Mouse (Mus musculus): ENCODE measurements around the gene Esyt1. TPM values are rescaled to one million over a fixed set of nuclear protein-coding genes. Genes with fewer than 3 reads are reported as not detected.

Esyt1 gene
- polyA plus RNA-seq, 1 experiment from 2014 or later, result 17.8 TPM

- H3K4me3 ChIP-seq (ENCODE audit: control insufficient read depth in 1 of 2, insufficient read depth in 1 of 2, low read depth in 1 of 2, low read length in 2 of 2), result no peak overlapping the region
- H3K27me3 ChIP-seq (ENCODE audit: control insufficient read depth, insufficient read depth, low read length), result no peaks in the 10 kb centered on the region
- no peak overlapping the region for H3K27ac ChIP-seq (replicated peaks in 1 of 2; ENCODE audit: control insufficient read depth in 1 of 2, insufficient read depth in 1 of 2, low read depth in 2 of 2, low read length in 2 of 2)
- H3K9me3 ChIP-seq (ENCODE audit: control insufficient read depth, low read length), result no peaks in the 10 kb centered on the region
- H3K4me2 ChIP-seq (ENCODE audit: low read length), result no peak overlapping the region
- peaks cover 5 to 8% of the 10 kb centered on the region in 2 experiments; a peak in 3 of 4 replicates for H3K4me1 ChIP-seq (ENCODE audit: control insufficient read depth in 2 of 2, insufficient read depth in 2 of 2, low read length in 2 of 2)
- no peak overlapping the region for H3K9ac ChIP-seq (ENCODE audit: low read length)
- WGBS, result 85% methylated on average over 16 of the region's 16 CpGs
- peaks cover 67% of the 10 kb centered on the region for H3K36me3 ChIP-seq (ENCODE audit: control insufficient read depth, insufficient read depth, low read length)
- no peak for ATAC-seq (ENCODE audit: insufficient number of reproducible peaks, insufficient read depth, low FRiP score, low read depth)
Measured at GRCm38 (mm10) chr10:128520591-128520990, 5.1 kb downstream of the Esyt1 start.

GRCm38 (mm10) chr10:128518833-128519232 lies 6.8 kb downstream of the Esyt1 start:
- H3K9me3 ChIP-seq (ENCODE audit: control insufficient read depth, low read length), result no peaks in the 10 kb centered on the region
- no peak for ATAC-seq (ENCODE audit: insufficient number of reproducible peaks, insufficient read depth, low FRiP score, low read depth)
- no peak overlapping the region for H3K4me2 ChIP-seq (ENCODE audit: low read length)
- 75% methylated on average over 7 of the region's 7 CpGs for WGBS
- no peaks in the 10 kb centered on the region for H3K27me3 ChIP-seq (ENCODE audit: control insufficient read depth, insufficient read depth, low read length)
- peaks cover 77% of the 10 kb centered on the region for H3K36me3 ChIP-seq (ENCODE audit: control insufficient read depth, insufficient read depth, low read length)
- no peak overlapping the region for H3K9ac ChIP-seq (ENCODE audit: low read length)
- no peaks in the 10 kb centered on the region for H3K4me1 ChIP-seq (ENCODE audit: control insufficient read depth in 2 of 2, insufficient read depth in 2 of 2, low read length in 2 of 2)
- H3K4me3 ChIP-seq (ENCODE audit: control insufficient read depth in 1 of 2, insufficient read depth in 1 of 2, low read depth in 1 of 2, low read length in 2 of 2), result no peak overlapping the region
- no peak overlapping the region for H3K27ac ChIP-seq (replicated peaks in 1 of 2; ENCODE audit: control insufficient read depth in 1 of 2, insufficient read depth in 1 of 2, low read depth in 2 of 2, low read length in 2 of 2)

GRCm38 (mm10) chr10:128516677-128517076 lies 9.0 kb downstream of the Esyt1 start:
- no peak for ATAC-seq (ENCODE audit: insufficient number of reproducible peaks, insufficient read depth, low FRiP score, low read depth)
- H3K9me3 ChIP-seq (ENCODE audit: control insufficient read depth, low read length), result no peaks in the 10 kb centered on the region
- H3K4me1 ChIP-seq (ENCODE audit: control insufficient read depth in 2 of 2, insufficient read depth in 2 of 2, low read length in 2 of 2), result no peaks in the 10 kb centered on the region
- H3K36me3 ChIP-seq (ENCODE audit: control insufficient read depth, insufficient read depth, low read length), result peaks cover 91% of the 10 kb centered on the region
- WGBS, result 37% methylated on average over 6 of the region's 6 CpGs
- H3K27ac ChIP-seq (replicated peaks in 1 of 2; ENCODE audit: control insufficient read depth in 1 of 2, insufficient read depth in 1 of 2, low read depth in 2 of 2, low read length in 2 of 2), result no peak overlapping the region
- H3K4me2 ChIP-seq (ENCODE audit: low read length), result no peak overlapping the region
- no peak overlapping the region for H3K4me3 ChIP-seq (ENCODE audit: control insufficient read depth in 1 of 2, insufficient read depth in 1 of 2, low read depth in 1 of 2, low read length in 2 of 2)
- no peaks in the 10 kb centered on the region for H3K27me3 ChIP-seq (ENCODE audit: control insufficient read depth, insufficient read depth, low read length)
- no peak overlapping the region for H3K9ac ChIP-seq (ENCODE audit: low read length)

- Histone ChIP-seq H3K9ac (ENCODE audit: low read length) (no peak overlapping the region), H3K27me3 (ENCODE audit: control insufficient read depth, insufficient read depth, low read length) (no peaks in the 10 kb centered on the region), H3K36me3 (ENCODE audit: control insufficient read depth, insufficient read depth, low read length) (peaks cover 90% of the 10 kb centered on the region), H3K4me3 (ENCODE audit: control insufficient read depth in 1 of 2, insufficient read depth in 1 of 2, low read depth in 1 of 2, low read length in 2 of 2) (no peak overlapping the region), H3K27ac (replicated peaks in 1 of 2; ENCODE audit: control insufficient read depth in 1 of 2, insufficient read depth in 1 of 2, low read depth in 2 of 2, low read length in 2 of 2) (no peak overlapping the region), H3K9me3 (ENCODE audit: control insufficient read depth, low read length) (no peaks in the 10 kb centered on the region), H3K4me1 (ENCODE audit: control insufficient read depth in 2 of 2, insufficient read depth in 2 of 2, low read length in 2 of 2) (no peaks in the 10 kb centered on the region), H3K4me2 (ENCODE audit: low read length) (no peak overlapping the region)
- 0 out of 2 replicates have a peak, but pooled peaks have one; percentile 47 for ATAC-seq (ENCODE audit: insufficient number of reproducible peaks, insufficient read depth, low FRiP score, low read depth)
- WGBS, result 40% methylated on average over 20 of the region's 20 CpGs
Measured at GRCm38 (mm10) chr10:128516029-128516428, 9.6 kb downstream of the Esyt1 start.

- H3K36me3 ChIP-seq (ENCODE audit: control insufficient read depth, insufficient read depth, low read length), result peaks cover 89% of the 10 kb centered on the region
- no peaks in the 10 kb centered on the region for H3K9me3 ChIP-seq (ENCODE audit: control insufficient read depth, low read length)
- H3K9ac ChIP-seq (ENCODE audit: low read length), result no peak overlapping the region
- no peaks in the 10 kb centered on the region for H3K4me1 ChIP-seq (ENCODE audit: control insufficient read depth in 2 of 2, insufficient read depth in 2 of 2, low read length in 2 of 2)
- no peak overlapping the region for H3K4me2 ChIP-seq (ENCODE audit: low read length)
- H3K27me3 ChIP-seq (ENCODE audit: control insufficient read depth, insufficient read depth, low read length), result no peaks in the 10 kb centered on the region
- no peak for ATAC-seq (ENCODE audit: insufficient number of reproducible peaks, insufficient read depth, low FRiP score, low read depth)
- WGBS, result 76% methylated on average over 4 of the region's 4 CpGs
- no peak overlapping the region for H3K4me3 ChIP-seq (ENCODE audit: control insufficient read depth in 1 of 2, insufficient read depth in 1 of 2, low read depth in 1 of 2, low read length in 2 of 2)
- H3K27ac ChIP-seq (replicated peaks in 1 of 2; ENCODE audit: control insufficient read depth in 1 of 2, insufficient read depth in 1 of 2, low read depth in 2 of 2, low read length in 2 of 2), result no peak overlapping the region
Measured at GRCm38 (mm10) chr10:128515044-128515443, 10.6 kb downstream of the Esyt1 start.

- Histone ChIP-seq H3K4me3 (ENCODE audit: control insufficient read depth in 1 of 2, insufficient read depth in 1 of 2, low read depth in 1 of 2, low read length in 2 of 2) (no peak overlapping the region), H3K9me3 (ENCODE audit: control insufficient read depth, low read length) (no peaks in the 10 kb centered on the region), H3K36me3 (ENCODE audit: control insufficient read depth, insufficient read depth, low read length) (peaks cover 72% of the 10 kb centered on the region), H3K27ac (replicated peaks in 1 of 2; ENCODE audit: control insufficient read depth in 1 of 2, insufficient read depth in 1 of 2, low read depth in 2 of 2, low read length in 2 of 2) (no peak overlapping the region), H3K4me2 (ENCODE audit: low read length) (no peak overlapping the region), H3K9ac (ENCODE audit: low read length) (no peak overlapping the region), H3K4me1 (ENCODE audit: control insufficient read depth in 2 of 2, insufficient read depth in 2 of 2, low read length in 2 of 2) (no peaks in the 10 kb centered on the region), H3K27me3 (ENCODE audit: control insufficient read depth, insufficient read depth, low read length) (no peaks in the 10 kb centered on the region)
- WGBS, result 82% methylated on average over 12 of the region's 12 CpGs
- ATAC-seq (ENCODE audit: insufficient number of reproducible peaks, insufficient read depth, low FRiP score, low read depth), result no peak
Measured at GRCm38 (mm10) chr10:128511761-128512160, 13.9 kb downstream of the Esyt1 start.

GRCm38 (mm10) chr10:128511189-128511588 lies 14.5 kb downstream of the Esyt1 start:
- 91% methylated on average over 9 of the region's 9 CpGs for WGBS
- Histone ChIP-seq H3K4me2 (ENCODE audit: low read length) (no peak overlapping the region), H3K27ac (replicated peaks in 1 of 2; ENCODE audit: control insufficient read depth in 1 of 2, insufficient read depth in 1 of 2, low read depth in 2 of 2, low read length in 2 of 2) (no peak overlapping the region), H3K9me3 (ENCODE audit: control insufficient read depth, low read length) (no peaks in the 10 kb centered on the region), H3K27me3 (ENCODE audit: control insufficient read depth, insufficient read depth, low read length) (no peaks in the 10 kb centered on the region), H3K4me3 (ENCODE audit: control insufficient read depth in 1 of 2, insufficient read depth in 1 of 2, low read depth in 1 of 2, low read length in 2 of 2) (no peak overlapping the region), H3K9ac (ENCODE audit: low read length) (no peak overlapping the region), H3K36me3 (ENCODE audit: control insufficient read depth, insufficient read depth, low read length) (peaks cover 66% of the 10 kb centered on the region), H3K4me1 (ENCODE audit: control insufficient read depth in 2 of 2, insufficient read depth in 2 of 2, low read length in 2 of 2) (no peaks in the 10 kb centered on the region)
- no peak for ATAC-seq (ENCODE audit: insufficient number of reproducible peaks, insufficient read depth, low FRiP score, low read depth)

GRCm38 (mm10) chr10:128510301-128510700 lies 15.4 kb downstream of the Esyt1 start:
- H3K27ac ChIP-seq (replicated peaks in 1 of 2; ENCODE audit: control insufficient read depth in 1 of 2, insufficient read depth in 1 of 2, low read depth in 2 of 2, low read length in 2 of 2), result no peak overlapping the region
- no peaks in the 10 kb centered on the region for H3K4me1 ChIP-seq (ENCODE audit: control insufficient read depth in 2 of 2, insufficient read depth in 2 of 2, low read length in 2 of 2)
- WGBS, result 83% methylated on average over 11 of the region's 11 CpGs
- H3K36me3 ChIP-seq (ENCODE audit: control insufficient read depth, insufficient read depth, low read length), result peaks cover 58% of the 10 kb centered on the region
- ATAC-seq (ENCODE audit: insufficient number of reproducible peaks, insufficient read depth, low FRiP score, low read depth), result no peak
- no peaks in the 10 kb centered on the region for H3K27me3 ChIP-seq (ENCODE audit: control insufficient read depth, insufficient read depth, low read length)
- H3K4me2 ChIP-seq (ENCODE audit: low read length), result no peak overlapping the region
- no peaks in the 10 kb centered on the region for H3K9me3 ChIP-seq (ENCODE audit: control insufficient read depth, low read length)
- H3K4me3 ChIP-seq (ENCODE audit: control insufficient read depth in 1 of 2, insufficient read depth in 1 of 2, low read depth in 1 of 2, low read length in 2 of 2), result no peak overlapping the region
- H3K9ac ChIP-seq (ENCODE audit: low read length), result no peak overlapping the region
